8 mouse cellular contexts compared by ENCODE assay signal in genomic region chr4:132639191-132639713, GRCm38 (mm10). TPM values are rescaled to one million over a fixed set of nuclear protein-coding genes. Genes with fewer than 3 reads are reported as not detected.
A peak's percentile ranks its signal among the peaks of the same experiment; 100 is the strongest.
DNase-seq lines count a peak whose midpoint lies in the region; ATAC-seq lines count a peak whose summit lies in the region.

No protein-coding gene starts in this region.

- no peaks in the 10 kb centered on the region for H3K9me3 ChIP-seq in forebrain, embryonic 11.5 days (ENCODE audit: control insufficient read depth, low read length)
- H3K9me3 ChIP-seq in limb, embryonic 10.5 days (replicated peaks) = no peaks in the 10 kb centered on the region
- H3K9me3 ChIP-seq in midbrain, embryonic 13.5 days = no peaks in the 10 kb centered on the region

- H3K4me1 ChIP-seq in forebrain, embryonic 11.5 days (replicated peaks; ENCODE audit: control insufficient read depth, insufficient read depth, low read length) = 0 out of 2 replicates have a peak, but pooled peaks cover 2% of the 10 kb centered on the region
- H3K4me1 ChIP-seq in limb, embryonic 10.5 days = peaks cover 15% of the 10 kb centered on the region
- H3K4me1 ChIP-seq in midbrain, embryonic 13.5 days (replicated peaks) = peaks cover 20% of the 10 kb centered on the region

- no peaks in the 10 kb centered on the region for H3K36me3 ChIP-seq in forebrain, embryonic 11.5 days (ENCODE audit: control insufficient read depth, insufficient read depth, low read length)
- H3K36me3 ChIP-seq in limb, embryonic 10.5 days = peaks cover 27% of the 10 kb centered on the region
- H3K36me3 ChIP-seq in midbrain, embryonic 13.5 days = peaks cover 12% of the 10 kb centered on the region

- peak overlapping the region; percentile 66; the same call in 1 of the 2 replicates for H3K27ac ChIP-seq in forebrain, embryonic 11.5 days (ENCODE audit: low read depth, low read length)
- H3K27ac ChIP-seq in limb, embryonic 10.5 days = peak overlapping the region; percentile 88
- H3K27ac ChIP-seq in midbrain, embryonic 13.5 days = peak overlapping the region; percentile 90

- H3K27me3 ChIP-seq in forebrain, embryonic 11.5 days (ENCODE audit: control insufficient read depth, insufficient read depth, low read length) = no peaks in the 10 kb centered on the region
- H3K27me3 ChIP-seq in limb, embryonic 10.5 days (ENCODE audit: low read depth, poor library complexity, severe bottlenecking) = no peaks in the 10 kb centered on the region
- H3K27me3 ChIP-seq in midbrain, embryonic 13.5 days = no peaks in the 10 kb centered on the region

- peak overlapping the region; percentile 94 for H3K4me3 ChIP-seq in forebrain, embryonic 11.5 days (ENCODE audit: low read depth, low read length)
- H3K4me3 ChIP-seq in limb, embryonic 10.5 days = peak overlapping the region; percentile 80
- H3K4me3 ChIP-seq in midbrain, embryonic 13.5 days (replicated peaks) = peak overlapping the region; percentile 99

- H3K9ac ChIP-seq in forebrain, embryonic 11.5 days (ENCODE audit: low read length) = peak overlapping the region; percentile 91
- peak overlapping the region; percentile 95 for H3K9ac ChIP-seq in midbrain, embryonic 13.5 days (replicated peaks)

- H3K4me2 ChIP-seq in forebrain, embryonic 11.5 days (ENCODE audit: low read depth, low read length, severe bottlenecking) = peak overlapping the region; percentile 83
- H3K4me2 ChIP-seq in midbrain, embryonic 13.5 days (replicated peaks) = peak overlapping the region; percentile 97

- peak; percentile 57 for DNase-seq in adrenal gland, postnatal 10 days
- no peak for DNase-seq in adrenal gland, adult (ENCODE audit: inconsistent age in 2 of 2, low spot score in 1 of 2)
- DNase-seq in right cerebral cortex, postnatal 10 days (ENCODE audit: low spot score in 2 of 2) = peak; percentile 42 to 50
- no peak for DNase-seq in right cerebral cortex, postnatal 25 days
- peak; percentile 63 for DNase-seq in forebrain, embryonic 11.5 days (ENCODE audit: low spot score)
- DNase-seq in limb, embryonic 10.5 days (ENCODE audit: low spot score) = no peak
- no peak for DNase-seq in frontal cortex, postnatal 25 days (ENCODE audit: low spot score in 2 of 2)

- peak; percentile 57; the same call in 1 of the 2 replicates for ATAC-seq in forebrain, embryonic 11.5 days (replicated peaks; ENCODE audit: low FRiP score)
- ATAC-seq in midbrain, embryonic 13.5 days = no peak; the same call in 1 of the 2 replicates

- WGBS in forebrain, embryonic 11.5 days = under 1% methylated on average over 35 of the region's 35 CpGs
- WGBS in limb, embryonic 10.5 days = under 1% methylated on average over 35 of the region's 35 CpGs
- WGBS in midbrain, embryonic 13.5 days = under 1% methylated on average over 35 of the region's 35 CpGs

RNA-seq across cellular contexts. Expression of gene Eya3, which starts 0.5 kb away (rescaled TPM):
- 10 to 100 TPM; 22.5 to 24.9 TPM for total RNA-seq in adrenal gland, postnatal 10 days (2021)
- polyA plus RNA-seq in forebrain, embryonic 11.5 days (2014; fragmentation: Nextera tagmentation; extraction: Ambion mirVana) = 31.6 and 31.9 TPM in 2 replicates
- polyA plus RNA-seq in limb, embryonic 10.5 days (2016; fragmentation: Nextera tagmentation; extraction: Ambion mirVana) = 41.9 and 43.0 TPM in 2 replicates
- 18.1 and 19.9 TPM in 2 replicates for polyA plus RNA-seq in midbrain, embryonic 13.5 days (2015; fragmentation: Nextera tagmentation; extraction: Ambion mirVana)

Comparison
In these comparisons a context has a peak if more than half of its experiments do, and no peak if none do; other contexts are left out.
1. DNase-seq: peak in adrenal gland, postnatal 10 days (single experiment), right cerebral cortex, postnatal 10 days (2 of 2) and forebrain, embryonic 11.5 days (single experiment); none in adrenal gland, adult (0 of 2), right cerebral cortex, postnatal 25 days (single experiment), limb, embryonic 10.5 days (single experiment) and frontal cortex, postnatal 25 days (0 of 2).
2. Peak in every context shown above with its lines, with median percentiles within 50 percentile points of each other: H3K27ac ChIP-seq and H3K4me3 ChIP-seq.